Mouse (Mus musculus) CD4-positive naive resting alpha-beta T cell, adult 76 days (primary cell): ENCODE data around the gene Spsb3. TPM values are rescaled to one million over a fixed set of nuclear protein-coding genes. Genes with fewer than 3 reads are reported as not detected.

Experiments used
- total RNA-seq: library from RNA; stranded (reverse); gene quantifications from one replicate; pipeline ENCODE4 v1.2.4, GENCODE M21; 2023

Gene Spsb3
- 27.0 TPM for total RNA-seq

GRCm38 (mm10) chr17:24886134-24886931 is at the start of gene Spsb3, which contains the start of gene Nubp2:
Gene Spsb3, plus strand, starts transcription at chr17:24886643.
Gene Nubp2, minus strand, starts transcription at chr17:24886349.

DNA sequence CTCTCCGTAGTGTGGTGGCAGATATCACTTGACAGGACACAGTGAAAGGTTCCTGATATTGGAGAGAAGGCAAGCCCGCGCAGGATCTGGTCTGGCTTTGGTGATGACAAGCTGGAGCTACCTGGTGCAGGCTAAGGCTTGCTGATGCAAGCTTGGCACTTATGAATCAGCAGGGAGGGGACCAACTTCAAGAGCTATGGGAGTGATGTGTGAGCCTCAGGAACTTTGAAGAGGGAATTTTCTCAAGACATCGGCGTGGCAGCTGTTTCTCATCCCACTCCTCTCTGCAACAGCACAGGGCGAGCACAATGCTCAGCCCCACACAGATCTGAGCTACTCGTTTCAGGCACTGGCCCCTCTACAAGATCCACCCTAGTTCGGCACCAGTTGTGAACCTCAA is 46.6 kb upstream of the Spsb3 start, which contains the start of gene Hagh:
Gene Hagh (plus strand): TSS at position 302 of the 400 bp plus-strand sequence.

DNA sequence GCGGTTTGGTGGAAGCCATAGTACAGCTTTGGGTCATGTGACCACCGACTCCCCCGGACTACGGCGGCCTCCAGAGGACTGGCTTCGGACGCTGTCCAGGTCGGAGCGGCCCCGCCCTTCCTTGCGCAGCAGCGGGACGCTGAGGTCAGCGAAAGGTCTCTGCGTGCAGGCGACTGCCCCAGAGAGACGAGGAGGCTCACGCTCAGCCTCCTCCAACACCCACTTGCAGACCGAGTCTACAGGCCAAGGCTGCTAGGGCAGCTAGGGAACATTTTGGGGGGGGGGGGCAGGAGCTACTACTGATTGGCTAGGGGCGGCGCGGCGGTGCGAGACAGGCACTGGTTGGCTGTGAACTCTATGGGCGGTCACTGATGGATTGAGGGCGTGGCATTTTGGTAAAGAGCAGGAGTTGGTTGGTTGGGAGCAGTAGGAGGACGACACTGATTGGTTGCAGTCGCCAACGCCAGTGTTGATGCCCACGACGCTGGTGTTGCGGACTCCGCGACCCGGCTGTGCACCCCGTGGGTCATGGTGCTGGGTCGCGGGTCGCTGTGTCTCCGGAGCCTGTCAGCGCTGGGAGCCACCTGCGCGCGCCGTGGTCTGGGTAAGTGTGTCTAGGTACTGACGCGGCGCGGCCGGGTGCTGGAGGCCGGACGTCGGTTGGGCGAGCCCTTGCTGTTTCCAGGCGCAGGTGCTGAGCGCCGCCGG is 36.2 kb upstream of the Spsb3 start, which contains the start of gene Fahd1:
Gene Fahd1 (minus strand): TSS at position 300 of the 708 bp plus-strand sequence.

DNA sequence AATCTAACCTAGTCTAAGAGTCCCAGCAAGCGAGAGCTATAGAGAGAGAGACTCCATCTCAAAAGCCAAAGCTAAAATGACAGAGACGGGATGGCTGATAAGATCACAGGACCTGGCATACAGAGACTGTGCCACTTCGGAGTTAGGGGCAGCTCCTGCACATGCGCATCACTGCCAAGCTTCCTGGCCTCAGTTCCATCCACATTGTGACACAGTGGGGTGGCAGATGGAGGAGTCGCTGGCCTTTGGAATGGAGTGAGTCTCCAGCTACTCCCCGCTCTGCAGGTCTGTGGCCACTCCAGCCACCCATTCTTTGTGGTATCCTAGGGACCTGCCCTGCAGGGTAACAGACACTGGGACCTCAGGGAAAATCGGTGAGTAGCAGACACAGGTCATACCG is 20.7 kb upstream of the Spsb3 start, which contains the start of gene Igfals:
Gene Igfals (plus strand): TSS at position 222 of the 400 bp plus-strand sequence.

GRCm38 (mm10) chr17:24894995-24895547 is 8.6 kb downstream of the Spsb3 start, which contains the start of the genes Eme2 and Mrps34:
Gene Eme2, minus strand, starts transcription at chr17:24895087.
Gene Mrps34, plus strand, starts transcription at chr17:24895116.

GRCm38 (mm10) chr17:24896241-24896992 is 10.0 kb downstream of the Spsb3 start, which contains the start of gene Nme3:
Gene Nme3, plus strand, starts transcription at chr17:24896500.

GRCm38 (mm10) chr17:24936259-24937237 is 50.1 kb downstream of the Spsb3 start, which contains the start of gene Mapk8ip3:
Gene Mapk8ip3, minus strand, starts transcription at chr17:24936977.

Other genes with a start within 250 kb of the Spsb3 start
- gene Slc9a3r2, start 236.3 kb upstream of the Spsb3 start, total RNA-seq, result 0.73 TPM
- not detected for gene Npw, start 228.2 kb upstream of the Spsb3 start, total RNA-seq
- 63.8 TPM for gene Zfp598, start 217.0 kb upstream of the Spsb3 start, total RNA-seq
- gene Syngr3, start 196.7 kb upstream of the Spsb3 start, total RNA-seq, result not detected
- 14.5 TPM for gene Gfer, start 190.5 kb upstream of the Spsb3 start, total RNA-seq
- gene Noxo1, start 190.4 kb upstream of the Spsb3 start, total RNA-seq, result 2.7 TPM
- 29.7 TPM for gene Tbl3, start 179.0 kb upstream of the Spsb3 start, total RNA-seq
- not detected for gene Rnf151, start 168.6 kb upstream of the Spsb3 start, total RNA-seq
- gene Rps2, start 168.5 kb upstream of the Spsb3 start, total RNA-seq, result 1,468 TPM
- 64.9 TPM for gene Ndufb10, start 162.2 kb upstream of the Spsb3 start, total RNA-seq
- not detected for gene Rpl3l, start 158.8 kb upstream of the Spsb3 start, total RNA-seq
- gene Msrb1, start 150.0 kb upstream of the Spsb3 start, total RNA-seq, result 31.3 TPM
- gene Hs3st6, start 133.7 kb upstream of the Spsb3 start, total RNA-seq, result not detected
- not detected for gene Meiob, start 82.4 kb upstream of the Spsb3 start, total RNA-seq
- 29.9 TPM for gene Hagh, start 46.5 kb upstream of the Spsb3 start, total RNA-seq
- gene Fahd1, start 36.3 kb upstream of the Spsb3 start, total RNA-seq, result 2.1 TPM
- gene Igfals, start 20.6 kb upstream of the Spsb3 start, total RNA-seq, result not detected
- gene Nubp2, start 294 bp upstream of the Spsb3 start, total RNA-seq, result 56.2 TPM
- gene Eme2, start 8.4 kb downstream of the Spsb3 start, total RNA-seq, result 66.7 TPM
- 40.3 TPM for gene Mrps34, start 8.5 kb downstream of the Spsb3 start, total RNA-seq
- gene Nme3, start 9.9 kb downstream of the Spsb3 start, total RNA-seq, result 15.3 TPM
- gene Mapk8ip3, start 50.3 kb downstream of the Spsb3 start, total RNA-seq, result 222 TPM
- 22.7 TPM for gene Jpt2, start 74.0 kb downstream of the Spsb3 start, total RNA-seq
- 35.0 TPM for gene Cramp1l, start 129.1 kb downstream of the Spsb3 start, total RNA-seq
- 23.8 TPM for gene Ift140, start 129.4 kb downstream of the Spsb3 start, total RNA-seq
- gene Tmem204, start 196.9 kb downstream of the Spsb3 start, total RNA-seq, result not detected
- gene Telo2, start 229.3 kb downstream of the Spsb3 start, total RNA-seq, result 37.1 TPM
- not detected for gene Ptx4, start 234.1 kb downstream of the Spsb3 start, total RNA-seq
- gene Clcn7, start 246.7 kb downstream of the Spsb3 start, total RNA-seq, result 33.9 TPM